Mouse (Mus musculus) C2C12 (cell line): ENCODE results near the gene Tspoap1. TPM values are rescaled to one million over a fixed set of nuclear protein-coding genes. Genes with fewer than 3 reads are reported as not detected.

ENCODE experiments used
- H3K27me3 ChIP-seq: one replicate; pipeline ENCODE4 v1.6.1; 2011; ENCODE audit not compliant: control insufficient read depth, insufficient read depth, insufficient read length
- H3K36me3 ChIP-seq: one replicate; pipeline ENCODE4 v1.6.1; 2011; ENCODE audit not compliant: control insufficient read depth, insufficient read depth
- H3K4me3 ChIP-seq: one replicate; pipeline ENCODE4 v1.5.1; 2011; ENCODE audit warnings: mild to moderate bottlenecking, control low read depth; ENCODE audit not compliant: poor library complexity, insufficient read depth, severe bottlenecking
- H3K79me2 ChIP-seq: one replicate; pipeline ENCODE4 v1.6.1; 2011; ENCODE audit not compliant: control insufficient read depth, insufficient read depth
- H3K79me3 ChIP-seq: one replicate; pipeline ENCODE4 v1.6.1; 2011; ENCODE audit warnings: low read depth, control low read depth
- H3ac ChIP-seq: one replicate; pipeline ENCODE3; 2011; ENCODE audit warnings: low read depth; ENCODE audit not compliant: control insufficient read depth, insufficient read length
- CEBPB ChIP-seq: IDR thresholded peaks from one replicate; pipeline ENCODE4 v1.6.1; 2011; ENCODE audit warnings: low read depth, mild to moderate bottlenecking, control low read depth, moderate library complexity
- CTCF ChIP-seq: IDR thresholded peaks from one replicate; pipeline ENCODE4 v1.5.1; 2011; ENCODE audit not compliant: control insufficient read depth, insufficient read depth, insufficient read length
- FOSL1 ChIP-seq: IDR thresholded peaks from one replicate; pipeline ENCODE4 v1.8.0; 2011; ENCODE audit warnings: mild to moderate bottlenecking, low read length; ENCODE audit not compliant: poor library complexity, insufficient read depth, severe bottlenecking
- MAX ChIP-seq: IDR thresholded peaks from one replicate; pipeline ENCODE4 v1.6.1; 2011; ENCODE audit warnings: mild to moderate bottlenecking, control low read depth
- MYOD1 ChIP-seq: IDR thresholded peaks from one replicate; pipeline ENCODE4 v1.6.1; 2011; ENCODE audit warnings: low read depth; ENCODE audit not compliant: control insufficient read depth, insufficient read length
- MYOG ChIP-seq: IDR thresholded peaks from one replicate; pipeline ENCODE4 v1.6.1; 2011; ENCODE audit not compliant: control insufficient read depth, insufficient read length; ENCODE audit errors: extremely low read depth
- USF1 ChIP-seq: IDR thresholded peaks from one replicate; pipeline ENCODE4 v1.6.1; 2011; ENCODE audit warnings: low read depth, mild to moderate bottlenecking, control low read depth, moderate library complexity
- polyA plus RNA-seq: library from polyadenylated mRNA; unstranded; fragments of >200 nt; fragmentation: generic; extraction: Trizol; gene quantifications from one replicate; pipeline ENCODE4 v1.2.1, GENCODE M21; 2012; ENCODE audit warnings: missing spikeins

Tspoap1 gene
- polyA plus RNA-seq, 1 experiment = not detected

DNA sequence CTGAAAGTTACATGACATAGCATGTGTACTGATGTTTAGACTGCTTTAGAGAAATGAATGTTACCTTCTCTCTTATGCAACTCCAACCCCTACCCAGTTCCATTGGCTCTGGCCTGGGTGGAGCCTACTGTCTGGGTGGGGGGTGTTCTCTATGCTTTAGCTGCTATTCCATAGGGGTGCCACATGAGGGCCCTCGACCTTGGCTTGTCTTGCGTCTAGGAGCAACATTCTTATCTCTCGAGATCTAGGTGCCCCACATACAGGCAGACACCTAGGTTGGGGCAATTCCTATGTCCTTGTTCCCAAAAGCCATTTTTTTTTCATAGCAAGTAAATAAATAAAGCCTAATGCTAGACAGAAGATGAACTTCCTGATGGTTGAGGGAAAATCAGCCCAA is 734 bp upstream of the Tspoap1 start:
- H3K36me3 ChIP-seq = peaks cover 9% of the 10 kb centered on the region
- H3K79me3 ChIP-seq = peaks cover 15% of the 10 kb centered on the region
- H3K79me2 ChIP-seq = peaks cover 21% of the 10 kb centered on the region
- peaks cover 45% of the 10 kb centered on the region for H3K27me3 ChIP-seq
- H3ac ChIP-seq = no peak overlapping the region
- TF ChIP-seq MYOD1 = no peak
- no peak for TF ChIP-seq FOSL1
- TF ChIP-seq MYOG = no peak
- TF ChIP-seq USF1 = no peak
- no peak for TF ChIP-seq MAX
- TF ChIP-seq CEBPB = peak; percentile 27
- no peak for TF ChIP-seq CTCF
- no peak overlapping the region for H3K4me3 ChIP-seq

GRCm38 (mm10) chr11:87761181-87761721 is 910 bp downstream of the Tspoap1 start:
- Histone ChIP-seq H3K4me3 (no peak overlapping the region), H3K36me3 (peaks cover 9% of the 10 kb centered on the region), H3K79me2 (peaks cover 12% of the 10 kb centered on the region), H3K79me3 (peaks cover 8% of the 10 kb centered on the region), H3K27me3 (peaks cover 62% of the 10 kb centered on the region), H3ac (no peak overlapping the region)
- TF ChIP-seq USF1 (no peak), MYOD1 (no peak), MYOG (no peak), CEBPB (no peak)

- Histone ChIP-seq H3K27me3 (peaks cover 70% of the 10 kb centered on the region), H3K79me2 (peaks cover 4% of the 10 kb centered on the region), H3ac (no peak overlapping the region), H3K79me3 (peaks cover 2% of the 10 kb centered on the region), H3K4me3 (no peak overlapping the region), H3K36me3 (peaks cover 4% of the 10 kb centered on the region)
- TF ChIP-seq USF1 (no peak), MYOD1 (no peak), MYOG (no peak)
Observed at GRCm38 (mm10) chr11:87761806-87762701, 1.7 kb downstream of the Tspoap1 start.

- H3K79me2 ChIP-seq = no peaks in the 10 kb centered on the region
- H3K79me3 ChIP-seq = no peaks in the 10 kb centered on the region
- H3ac ChIP-seq = no peak overlapping the region
- H3K36me3 ChIP-seq = no peaks in the 10 kb centered on the region
- TF ChIP-seq CTCF (no peak), MAX (no peak), USF1 (no peak), MYOG (no peak), CEBPB (no peak), MYOD1 (no peak), FOSL1 (no peak)
- H3K4me3 ChIP-seq = no peak overlapping the region
- peaks cover 73% of the 10 kb centered on the region for H3K27me3 ChIP-seq
Observed at GRCm38 (mm10) chr11:87762702-87763385, 2.5 kb downstream of the Tspoap1 start.

- Histone ChIP-seq H3ac (no peak overlapping the region), H3K27me3 (peaks cover 80% of the 10 kb centered on the region), H3K79me2 (no peaks in the 10 kb centered on the region), H3K79me3 (no peaks in the 10 kb centered on the region), H3K4me3 (no peak overlapping the region), H3K36me3 (no peaks in the 10 kb centered on the region)
- no peak for TF ChIP-seq MYOD1
- no peak for TF ChIP-seq CEBPB
- TF ChIP-seq MAX = no peak
- TF ChIP-seq CTCF = no peak
- TF ChIP-seq MYOG = no peak
- no peak for TF ChIP-seq FOSL1
Observed at GRCm38 (mm10) chr11:87763511-87763987, 3.2 kb downstream of the Tspoap1 start.
